Mouse (Mus musculus) Muller cell, postnatal 12 days (primary cell): ENCODE results near the gene Nceh1.
A peak's percentile ranks its signal among the peaks of the same experiment; 100 is the strongest.
"Not testable (repeated sequence)": the region's sequence is repeated elsewhere in the genome, so short reads cannot be mapped to it uniquely, and the experiment has no call there.

Experiments used
- DNase-seq: peaks from one replicate; pipeline ENCODE4 v3.0.0-alpha.2; 2015; ENCODE audit errors: inconsistent ontology term

The Nceh1 gene

DNA sequence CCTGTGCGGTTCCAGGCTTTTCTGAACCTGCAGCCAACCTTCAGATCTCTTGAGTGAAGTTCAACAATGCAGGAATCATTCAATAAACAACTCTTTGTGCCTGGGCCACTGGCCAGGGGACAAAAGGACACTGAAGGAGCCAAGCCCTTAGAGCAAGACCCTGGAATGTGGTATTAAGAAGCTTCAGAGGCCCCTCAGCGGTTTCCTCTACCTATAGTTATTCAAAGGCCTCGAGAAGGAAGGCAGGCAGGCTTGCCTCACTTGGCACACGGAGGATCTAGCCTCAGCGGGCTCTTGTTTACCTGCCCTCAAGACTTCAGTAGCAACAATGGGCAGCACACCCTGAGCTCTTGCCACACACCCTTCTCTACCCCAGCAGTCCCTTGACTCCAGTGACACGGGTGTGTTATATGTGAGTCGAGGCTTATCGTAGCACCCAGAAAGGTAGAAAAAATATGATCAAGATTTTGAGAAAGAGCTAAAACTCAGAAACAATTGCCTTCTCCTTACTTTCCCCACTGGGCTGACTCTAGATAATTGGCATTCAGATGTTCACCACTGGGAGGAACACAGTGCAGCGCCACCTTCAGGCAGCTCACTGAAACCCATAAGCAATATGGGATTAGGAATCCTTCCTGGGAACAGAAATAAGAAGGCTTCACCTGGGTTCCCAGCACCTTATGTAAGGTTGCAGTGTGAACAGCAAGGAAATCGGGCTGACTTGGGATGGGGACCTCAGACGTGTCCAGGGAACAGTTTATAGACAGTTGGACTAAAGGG is 46.0 kb downstream of the Nceh1 start:
- DNase-seq: no peak

DNA sequence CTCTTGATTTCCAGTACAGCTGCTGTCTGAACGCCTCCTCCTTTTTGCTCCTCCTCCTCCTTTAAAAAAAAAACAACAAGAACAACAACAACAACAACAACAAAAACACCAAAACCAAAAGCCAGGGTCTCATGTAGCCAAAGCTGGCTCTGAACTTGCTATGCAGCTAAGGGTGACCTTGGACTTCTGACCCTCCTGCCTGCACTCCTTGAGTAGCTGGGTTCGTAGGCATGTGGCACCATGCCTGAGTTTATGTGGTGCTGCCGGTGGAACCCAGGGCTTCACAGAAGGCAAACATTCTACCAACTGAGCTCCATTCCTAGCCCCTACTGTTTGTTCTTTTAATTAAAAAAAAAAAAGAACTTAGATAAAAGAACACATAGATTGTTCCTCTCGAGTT is 50.6 kb downstream of the Nceh1 start:
- no peak for DNase-seq

DNA sequence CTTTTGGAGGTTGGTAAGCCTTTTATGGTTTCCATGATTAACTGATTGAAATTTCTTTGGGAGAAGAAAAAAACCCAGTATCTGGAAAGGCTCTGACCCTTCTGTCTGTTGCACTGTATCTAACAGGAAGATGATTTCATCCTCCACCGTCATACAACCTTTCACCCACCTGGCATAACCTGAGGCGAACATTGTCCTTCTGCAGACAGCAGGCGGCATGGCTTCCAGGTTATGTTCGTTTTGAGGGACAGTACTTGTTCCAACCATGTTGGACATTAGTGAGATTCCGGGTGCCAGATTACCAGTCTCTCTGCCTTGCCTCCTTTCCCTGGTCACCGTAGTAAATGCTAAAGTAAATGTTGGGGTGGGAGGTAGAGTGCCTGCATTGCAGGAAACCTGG is 51.1 kb downstream of the Nceh1 start:
- no peak for DNase-seq

DNA sequence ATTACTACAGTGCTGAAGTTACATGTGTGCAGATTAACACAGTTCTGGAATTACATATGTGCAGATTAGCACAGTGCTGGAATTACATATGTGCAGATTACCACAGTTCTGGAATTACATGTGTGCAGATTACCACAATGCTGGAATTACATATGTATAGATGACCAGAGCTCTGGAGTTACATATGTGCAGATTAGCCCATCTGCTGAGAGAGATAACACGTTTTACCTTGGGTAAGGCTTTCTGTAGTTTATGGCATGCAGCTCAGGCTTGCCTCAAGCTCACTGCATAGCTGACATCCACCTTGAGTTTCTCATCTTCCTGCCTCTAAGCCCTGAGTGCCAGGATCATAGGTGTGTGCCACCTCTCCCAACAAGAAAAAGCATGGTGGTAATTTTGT is 52.2 kb downstream of the Nceh1 start:
- DNase-seq: no peak

DNA sequence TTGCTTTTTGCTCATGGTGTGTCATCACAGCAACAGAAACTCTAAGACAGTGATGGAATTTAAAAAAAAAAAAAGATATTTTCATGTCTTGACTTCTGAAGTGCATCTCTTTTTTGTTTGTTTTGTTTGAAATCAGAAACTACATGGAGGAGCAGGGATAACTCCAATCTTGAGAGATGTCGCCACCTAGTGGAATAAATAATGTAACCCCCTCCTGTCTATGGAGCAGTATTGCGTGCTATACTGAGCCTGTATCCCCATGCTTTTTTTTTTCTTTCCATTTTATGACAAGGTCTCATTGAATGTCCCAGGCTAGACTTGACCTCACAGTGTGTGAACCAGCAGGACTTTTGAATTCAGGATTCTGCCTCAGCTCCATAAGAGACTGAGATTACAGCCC is 54.5 kb downstream of the Nceh1 start:
- DNase-seq: peak; percentile 62

DNA sequence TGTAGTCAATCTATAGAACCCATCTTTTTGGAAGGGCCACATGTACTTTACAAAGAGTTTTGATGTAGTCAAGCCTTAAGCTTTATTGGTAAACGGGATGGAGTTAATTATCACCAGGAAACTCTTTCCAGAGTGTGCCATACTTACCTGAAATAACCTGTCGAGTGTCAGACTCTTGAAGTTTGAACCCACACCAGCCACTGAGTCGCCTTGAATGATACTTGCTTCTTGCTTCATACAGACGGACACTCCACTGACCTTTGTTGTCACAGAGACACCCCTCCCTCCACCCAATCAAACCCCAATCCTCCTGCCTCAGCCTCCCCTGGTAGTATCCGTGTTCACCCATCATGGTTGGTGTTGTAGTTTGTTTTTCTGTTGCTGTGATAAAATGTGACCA is 55.8 kb downstream of the Nceh1 start:
- DNase-seq: no peak

DNA sequence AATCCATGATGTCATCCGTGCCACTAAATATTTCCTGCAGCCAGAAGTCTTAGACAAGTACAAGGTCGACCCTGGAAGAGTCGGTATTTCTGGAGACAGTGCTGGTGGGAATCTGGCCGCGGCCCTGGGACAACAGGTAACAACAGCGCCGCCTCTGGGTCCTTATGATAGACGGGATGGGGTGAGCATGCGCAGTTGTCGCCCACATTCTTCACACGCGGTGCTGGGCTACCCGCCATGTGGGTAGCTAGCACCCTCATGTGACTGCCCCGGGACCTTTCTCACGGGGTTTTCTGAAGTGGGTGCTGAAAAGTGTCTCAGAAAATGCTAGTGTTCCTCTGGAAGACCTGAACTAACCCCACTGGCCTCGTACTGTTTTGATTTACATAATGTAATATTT is 56.8 kb downstream of the Nceh1 start:
- no peak for DNase-seq

DNA sequence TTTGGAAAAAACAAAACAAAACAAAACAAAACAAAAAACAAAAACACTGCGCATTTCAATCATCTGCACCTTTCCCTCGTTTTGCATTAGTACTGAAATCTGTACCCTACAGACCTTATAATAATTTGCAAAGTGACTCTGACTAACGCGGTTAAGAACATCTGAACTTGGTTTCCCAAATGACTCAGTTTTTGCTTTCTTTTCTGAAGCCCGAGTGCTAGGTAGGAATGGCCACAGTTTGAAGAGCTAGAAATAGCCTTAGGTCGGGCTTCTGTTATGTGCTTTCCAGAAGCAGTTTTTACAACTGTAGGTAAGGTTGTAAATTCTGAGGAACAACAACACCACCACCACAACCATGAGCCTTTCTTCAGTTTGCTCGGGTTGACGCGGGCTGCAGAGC is 59.1 kb downstream of the Nceh1 start:
- DNase-seq: no peak

DNA sequence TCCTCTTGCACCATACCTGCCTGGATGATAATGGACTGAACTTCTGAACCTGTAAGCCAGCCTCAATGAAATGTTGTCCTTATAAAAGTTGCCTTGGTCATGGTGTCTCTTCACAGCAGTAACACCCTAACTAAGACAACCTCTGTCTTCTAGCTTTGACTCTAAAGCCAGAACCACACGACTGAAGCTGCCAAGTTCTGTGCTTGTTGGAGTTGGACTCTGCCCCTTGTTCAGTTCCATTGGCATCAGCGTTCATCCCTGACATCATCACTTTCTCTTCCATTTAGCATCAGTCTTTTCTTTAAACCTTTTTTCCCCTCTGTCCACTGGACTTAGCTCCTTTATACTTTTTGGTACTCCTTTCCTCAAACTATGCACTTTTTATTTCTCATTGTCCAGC is 63.4 kb downstream of the Nceh1 start:
- DNase-seq: no peak

DNA sequence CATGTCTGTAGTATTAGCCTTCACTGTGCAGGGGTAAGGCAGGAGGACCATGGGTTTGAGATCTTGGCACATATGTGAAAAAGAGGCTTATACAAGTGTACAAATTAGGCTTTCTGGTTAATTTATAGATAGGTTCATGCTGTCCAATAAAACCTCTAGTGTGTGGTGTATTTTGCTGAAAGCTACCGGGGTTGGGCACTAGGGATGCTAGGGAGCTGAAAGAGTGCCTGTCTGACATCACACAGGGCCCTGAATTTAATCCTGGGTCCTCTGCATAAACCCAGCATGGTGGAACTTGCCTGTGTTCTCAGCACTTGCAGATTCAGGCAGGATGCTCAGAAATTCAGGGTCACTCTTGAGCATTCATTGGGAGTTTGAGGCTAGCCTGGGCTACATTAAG is 65.0 kb downstream of the Nceh1 start:
- DNase-seq: no peak

DNA sequence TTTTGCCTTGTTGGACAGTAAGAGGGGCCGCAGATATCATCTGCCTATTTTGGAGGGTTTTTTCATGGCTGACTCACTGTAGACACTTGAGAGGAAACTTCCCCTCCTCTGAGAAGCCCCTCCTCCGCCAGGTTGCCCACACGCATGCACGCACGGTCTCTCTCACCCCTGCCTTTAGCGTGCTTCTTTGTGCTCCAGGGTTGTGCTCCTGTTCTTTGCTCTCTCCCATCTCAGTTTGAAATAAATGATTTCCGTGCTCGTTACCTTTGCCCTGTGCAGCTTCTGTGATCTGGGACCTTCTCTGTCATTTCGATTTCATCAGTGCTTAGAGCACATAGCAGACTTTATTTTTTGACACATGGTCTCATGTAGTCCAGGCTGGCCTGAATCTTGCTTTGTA is 66.3 kb downstream of the Nceh1 start:
- no peak for DNase-seq

DNA sequence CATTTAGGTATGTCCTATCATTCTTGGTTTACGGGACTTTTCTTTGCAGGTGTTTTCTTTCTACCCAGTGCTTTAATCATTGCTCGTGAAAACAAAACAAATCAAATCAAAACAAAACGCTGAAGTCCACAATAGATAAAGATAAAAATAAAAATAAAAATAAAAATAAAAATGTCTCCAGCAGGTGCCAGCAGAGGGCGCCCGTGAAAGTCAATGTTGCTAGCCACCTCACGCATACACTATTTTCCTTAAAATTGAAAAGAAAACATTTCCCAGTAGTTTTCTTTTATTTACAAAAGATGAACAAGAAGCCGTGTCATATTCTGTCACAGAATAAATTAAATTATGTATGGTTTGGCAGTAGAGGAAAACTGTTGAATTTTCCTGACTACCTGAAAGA is 68.2 kb downstream of the Nceh1 start:
- no peak for DNase-seq

DNA sequence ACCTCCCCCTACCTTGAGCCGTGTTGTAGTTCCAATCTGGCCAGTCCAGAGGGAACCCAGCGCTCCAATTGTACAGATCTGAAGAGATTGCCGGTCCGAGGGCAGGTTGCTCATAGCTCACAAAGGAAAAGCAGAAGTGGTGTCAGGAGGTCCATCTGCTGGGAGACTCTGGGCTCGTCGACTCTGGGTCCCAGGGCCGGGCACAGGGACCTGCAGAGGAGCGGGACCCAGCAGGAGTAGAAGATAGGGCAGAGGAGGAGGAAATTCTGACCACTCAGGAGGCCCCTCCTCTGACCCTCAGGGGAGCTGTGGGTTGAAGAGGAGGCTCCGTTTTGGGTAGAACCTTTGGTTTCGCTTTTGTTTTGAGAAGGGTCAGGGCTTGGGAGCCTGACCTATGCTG is 75.7 kb downstream of the Nceh1 start:
- no peak for DNase-seq

DNA sequence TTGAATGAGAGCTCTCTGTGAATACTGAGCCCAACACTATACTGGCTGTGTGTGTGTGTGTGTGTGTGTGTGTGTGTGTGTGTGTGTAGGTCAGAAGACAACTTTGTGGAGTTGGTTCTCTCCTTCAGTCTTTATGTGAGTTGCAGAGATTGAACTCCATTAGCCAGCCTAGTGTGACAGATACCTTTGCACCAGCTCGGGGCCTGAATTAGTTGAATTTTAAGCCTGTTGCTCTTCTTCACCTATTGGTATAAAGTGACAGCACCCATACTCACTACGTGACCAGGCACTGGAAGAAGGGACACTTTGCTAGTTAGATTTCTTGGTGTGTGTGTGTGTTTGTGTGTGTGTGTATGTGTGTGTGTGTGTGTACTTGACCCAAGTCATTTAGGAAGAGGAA is 77.6 kb downstream of the Nceh1 start:
- DNase-seq: no peak

DNA sequence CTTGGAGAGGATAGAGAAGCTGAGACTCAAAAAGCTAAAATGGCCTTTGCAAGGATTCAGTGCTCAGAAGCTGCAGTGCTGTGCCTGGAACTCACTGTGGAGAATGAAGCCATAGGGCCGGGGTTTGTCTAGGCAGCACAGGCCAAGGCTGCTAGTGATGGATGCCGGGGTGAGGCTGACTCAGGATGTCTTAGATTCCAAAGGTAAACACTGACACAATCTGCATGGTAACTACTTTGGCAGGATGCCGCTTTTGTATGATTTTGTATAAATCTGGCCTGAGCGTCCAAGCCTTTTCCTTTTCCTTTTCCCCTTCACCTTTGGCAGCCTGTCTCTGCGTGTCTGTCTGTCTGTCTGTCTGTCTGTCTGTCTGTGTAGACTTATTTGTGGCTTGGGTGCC is 84.6 kb downstream of the Nceh1 start:
- DNase-seq: no peak

DNA sequence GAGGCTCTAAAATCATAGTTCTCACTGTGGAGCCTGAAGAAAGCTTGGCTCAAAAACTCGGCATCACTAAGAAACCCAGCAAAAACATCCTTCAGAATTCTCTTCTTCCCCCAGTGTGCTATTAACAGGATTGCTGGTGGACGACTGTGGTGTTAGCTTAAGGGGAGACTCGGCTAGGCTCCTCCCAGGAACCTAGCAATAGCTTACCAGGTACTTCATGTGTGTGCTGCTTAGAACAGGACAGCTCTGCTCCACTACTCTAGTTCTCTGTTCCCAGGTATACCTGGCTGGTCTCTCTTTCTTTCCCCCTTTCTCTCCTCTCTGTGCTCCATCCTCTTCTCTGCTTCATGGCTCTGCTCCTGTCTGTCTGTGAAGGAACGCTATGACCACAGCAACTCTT is 85.1 kb downstream of the Nceh1 start:
- no peak for DNase-seq

DNA sequence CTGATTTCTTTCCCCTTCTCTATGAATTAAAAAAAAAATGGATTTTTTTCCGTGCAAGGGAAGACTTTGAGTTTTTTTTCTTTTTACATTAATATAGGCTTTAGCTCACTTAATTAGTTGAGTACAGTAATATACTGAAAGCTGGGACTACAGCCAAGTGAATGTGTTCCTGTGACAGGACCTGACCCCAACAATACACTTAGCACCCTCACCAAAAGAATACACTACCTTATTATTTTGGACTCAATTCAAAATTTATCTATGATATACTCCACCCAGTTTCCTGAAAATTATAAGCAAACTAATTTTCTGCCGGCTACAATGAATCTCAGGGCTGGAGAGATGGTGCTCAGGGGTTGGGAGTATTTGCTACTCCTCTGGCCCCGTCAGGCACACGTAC is 86.4 kb downstream of the Nceh1 start:
- DNase-seq: no peak

DNA sequence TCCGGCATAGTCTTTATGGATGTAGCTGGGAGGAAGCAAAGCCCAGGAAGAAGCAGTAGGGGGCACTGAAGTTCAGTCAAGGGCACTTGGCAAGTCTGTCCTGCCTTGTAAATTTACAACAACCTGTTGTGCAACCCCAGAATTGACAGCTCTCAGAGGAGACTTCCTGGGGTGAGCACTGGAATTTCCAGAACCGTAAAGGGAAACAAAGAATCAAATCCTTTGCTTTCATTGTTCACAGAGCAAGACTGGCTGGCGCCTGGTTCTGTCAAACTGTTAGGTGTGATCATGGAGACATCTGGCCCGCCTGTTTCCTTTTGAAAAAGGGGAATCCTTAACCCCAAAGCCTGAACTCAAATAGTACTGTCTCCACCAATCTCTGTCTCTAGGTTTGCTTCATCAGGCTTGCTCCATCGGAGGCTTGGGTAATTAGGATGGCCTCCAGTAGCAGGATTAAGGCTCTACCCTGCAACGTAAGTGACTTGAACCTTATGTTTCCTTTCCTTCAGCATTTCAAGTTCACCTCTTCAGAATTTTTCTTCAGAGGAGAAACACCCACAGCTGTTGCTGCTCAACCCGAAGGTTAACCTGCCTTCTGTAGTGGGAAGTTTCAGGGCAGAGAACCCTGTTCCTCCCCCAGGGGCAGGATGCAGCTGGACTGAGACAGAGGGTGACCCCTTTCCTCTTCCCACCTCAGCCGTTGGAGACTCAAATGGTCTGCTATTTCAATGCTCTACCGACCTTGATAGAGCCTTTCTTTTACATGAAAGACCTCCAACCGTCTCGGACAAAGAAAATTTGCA is 87.6 kb downstream of the Nceh1 start:
- DNase-seq: peak; percentile 34

DNA sequence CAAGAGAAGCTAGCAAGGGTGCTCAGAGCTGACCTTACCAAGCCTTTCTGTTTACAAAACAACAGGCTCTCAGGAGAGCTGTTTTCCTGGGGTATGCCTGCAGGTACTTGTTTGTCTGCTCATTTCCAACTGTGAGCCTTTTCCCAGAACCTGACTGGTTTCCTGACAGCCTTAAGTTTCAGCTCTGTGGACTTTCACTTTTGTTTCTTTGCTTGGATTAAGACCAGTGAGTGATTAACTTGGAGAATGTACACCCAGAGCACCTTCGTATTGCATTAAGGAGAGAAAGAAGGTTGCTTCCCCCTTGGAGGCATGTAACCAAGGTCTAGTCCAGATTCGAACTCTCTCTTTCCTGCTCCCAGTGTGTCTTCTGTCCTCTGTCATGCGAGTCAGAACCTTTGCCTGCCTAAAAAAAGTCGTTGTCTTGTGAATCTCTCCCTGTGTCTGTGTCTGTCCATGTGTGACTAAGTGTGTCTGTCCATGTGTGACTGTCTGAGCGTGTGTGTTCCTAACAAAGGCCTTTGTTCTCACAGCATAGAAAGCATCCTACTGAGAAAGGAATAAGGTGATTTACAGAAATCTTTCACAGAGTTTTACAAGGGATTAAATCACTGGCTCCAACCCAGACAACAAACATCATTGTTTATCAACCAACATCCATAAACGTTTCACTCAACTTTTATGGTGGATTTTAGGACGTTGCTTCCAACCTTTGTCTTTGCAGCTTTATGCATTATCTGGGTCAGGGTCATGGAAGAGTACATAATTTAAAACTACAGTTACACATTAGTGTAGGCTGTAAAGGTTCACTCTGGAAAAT is 90.4 kb downstream of the Nceh1 start:
- peak; percentile 42 for DNase-seq

DNA sequence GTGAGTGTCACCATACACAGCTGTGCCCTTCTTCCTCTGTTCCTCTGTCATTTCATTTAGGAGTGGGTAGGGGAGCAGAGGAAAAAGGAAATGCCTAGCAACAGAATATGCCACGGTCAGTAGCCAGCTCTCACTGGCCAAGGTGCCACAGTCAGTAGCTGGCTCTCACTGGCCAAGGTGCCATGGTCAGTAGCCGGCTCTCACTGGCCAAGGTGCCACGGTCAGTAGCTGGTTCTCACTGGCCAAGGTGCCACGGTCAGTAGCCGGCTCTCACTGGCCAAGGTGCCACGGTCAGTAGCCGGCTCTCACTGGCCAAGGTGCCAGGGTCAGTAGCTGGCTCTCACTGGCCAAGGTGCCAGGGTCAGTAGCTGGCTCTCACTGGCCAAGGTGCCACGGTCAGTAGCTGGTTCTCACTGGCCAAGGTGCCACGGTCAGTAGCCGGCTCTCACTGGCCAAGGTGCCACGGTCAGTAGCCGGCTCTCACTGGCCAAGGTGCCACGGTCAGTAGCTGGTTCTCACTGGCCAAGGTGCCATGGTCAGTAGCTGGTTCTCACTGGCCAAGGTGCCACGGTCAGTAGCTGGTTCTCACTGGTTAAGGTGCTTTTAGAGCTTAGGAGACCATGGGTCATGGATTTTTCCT is 96.6 kb downstream of the Nceh1 start:
- DNase-seq: not testable (repeated sequence)

DNA sequence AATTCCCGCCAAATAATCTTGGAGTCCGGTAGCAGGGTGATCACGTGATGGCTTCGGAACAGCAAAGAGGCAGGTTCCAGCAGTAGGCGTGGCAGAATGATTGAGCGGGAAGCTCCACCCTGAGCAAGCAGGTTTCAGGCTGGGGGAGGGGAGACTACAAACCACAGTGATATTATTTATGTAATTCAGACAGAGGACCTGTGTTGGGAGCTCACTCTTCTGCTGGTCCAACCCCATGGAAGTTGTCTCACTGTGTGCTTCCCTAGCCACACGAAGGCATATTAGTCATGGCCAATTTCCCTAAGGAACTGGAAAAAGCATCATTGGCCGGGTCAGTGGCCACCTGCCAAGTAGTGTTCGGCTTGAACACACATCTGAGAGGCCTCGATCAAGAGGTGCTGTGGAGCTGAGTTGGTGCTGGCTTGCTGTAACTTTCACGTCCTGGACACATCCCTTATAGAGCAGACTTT is 97.5 kb downstream of the Nceh1 start:
- peak; percentile 4 for DNase-seq
